Comparison of ENCODE assay signal across 23 mouse cellular contexts in genomic region chr11:61355351-61355750, GRCm38 (mm10). TPM values are rescaled to one million over a fixed set of nuclear protein-coding genes. Genes with fewer than 3 reads are reported as not detected.
DNase-seq lines count a peak whose midpoint lies in the region; ATAC-seq and TF ChIP-seq lines count a peak whose summit lies in the region.
"Had no signal": no experiment of that assay in that cellular context is flagged by ENCODE, and none has a peak within 500 bp of the region (broad histone marks: within the 10 kb centered on the region; RNA-seq: fewer than 3 reads in every experiment).

No protein-coding gene starts in this region.

- no peak for TF ChIP-seq CTCF in kidney, adult 2 months (conservative IDR thresholded peaks at IDR 0.05; ENCODE audit: insufficient read depth, insufficient read length, low read depth, low read length)
- no peak for TF ChIP-seq CTCF in liver, postnatal 0 days (IDR thresholded peaks at IDR 0.05; ENCODE audit: low read depth)

- TF ChIP-seq POLR2A in kidney, adult 2 months (IDR thresholded peaks at IDR 0.05; ENCODE audit: low read depth, low read length): no peak

- H3K4me1 ChIP-seq in kidney, adult 2 months (ENCODE audit: control insufficient read depth, insufficient read depth, low read length): peaks cover 40% of the 10 kb centered on the region; the same call in 1 of the 2 replicates
- H3K4me1 ChIP-seq in liver, postnatal 0 days (ENCODE audit: insufficient read depth): peaks cover 8% of the 10 kb centered on the region
- no peaks in the 10 kb centered on the region for H3K4me1 ChIP-seq in liver, embryonic 11.5 days (replicated peaks; ENCODE audit: control insufficient read depth, insufficient read depth, low read length)
- H3K4me1 ChIP-seq: forebrain, embryonic 13.5 days; hindbrain, embryonic 12.5 days; hindbrain, embryonic 15.5 days had no signal

- H3K27me3 ChIP-seq in kidney, adult 2 months (replicated peaks; ENCODE audit: control insufficient read depth, insufficient read depth, low read length): no peaks in the 10 kb centered on the region
- no peaks in the 10 kb centered on the region for H3K27me3 ChIP-seq in liver, postnatal 0 days (ENCODE audit: insufficient read depth, low read length)
- H3K27me3 ChIP-seq in liver, embryonic 11.5 days (replicated peaks; ENCODE audit: control insufficient read depth, insufficient read depth, low read length): no peaks in the 10 kb centered on the region
- H3K27me3 ChIP-seq: forebrain, embryonic 13.5 days; hindbrain, embryonic 12.5 days; hindbrain, embryonic 15.5 days had no signal

- H3K4me2 ChIP-seq in liver, postnatal 0 days (ENCODE audit: low read depth, low read length): no peak overlapping the region
- no peak overlapping the region for H3K4me2 ChIP-seq in liver, embryonic 11.5 days
- H3K4me2 ChIP-seq: forebrain, embryonic 13.5 days; heart, embryonic 11.5 days; hindbrain, embryonic 12.5 days; hindbrain, embryonic 15.5 days had no signal

- no peak for TF ChIP-seq EP300 in liver, postnatal 0 days (IDR thresholded peaks at IDR 0.05; ENCODE audit: low read depth)

- no peak for ATAC-seq in liver, postnatal 0 days
- no peak for ATAC-seq in liver, embryonic 11.5 days (replicated peaks; ENCODE audit: low FRiP score)
- ATAC-seq: activated CD4-positive, CD25-positive, alpha-beta regulatory T cell, adult 4 months; CD4-positive, CD25-positive, alpha-beta regulatory T cell, adult 4 months; forebrain, embryonic 13.5 days; forebrain, postnatal 0 days had no signal

- H3K36me3 ChIP-seq in kidney, adult 2 months (ENCODE audit: control insufficient read depth, insufficient read depth, low read length): no peaks in the 10 kb centered on the region; the same call in 1 of the 2 replicates
- H3K36me3 ChIP-seq in liver, postnatal 0 days (replicated peaks; ENCODE audit: insufficient read depth, low read length): no peaks in the 10 kb centered on the region
- H3K36me3 ChIP-seq in liver, embryonic 11.5 days (ENCODE audit: control insufficient read depth, insufficient read depth, low read length): no peaks in the 10 kb centered on the region
- H3K36me3 ChIP-seq: forebrain, embryonic 10.5 days; hindbrain, embryonic 12.5 days; hindbrain, embryonic 15.5 days had no signal

- WGBS in kidney, adult 2 months: 73% methylated on average over 5 of the region's 5 CpGs
- WGBS in liver, postnatal 0 days (ENCODE audit: insufficient replicate concordance): 77% methylated on average over 5 of the region's 5 CpGs
- 84% methylated on average over 5 of the region's 5 CpGs for WGBS in liver, embryonic 11.5 days

- H3K4me3 ChIP-seq in kidney, adult 2 months (ENCODE audit: insufficient read depth, low read depth, low read length): no peak overlapping the region
- H3K4me3 ChIP-seq in liver, postnatal 0 days (ENCODE audit: low read depth, low read length): no peak overlapping the region
- no peak overlapping the region for H3K4me3 ChIP-seq in liver, embryonic 11.5 days (ENCODE audit: low read depth, low read length)
- H3K4me3 ChIP-seq: forebrain, embryonic 10.5 days; forebrain, embryonic 13.5 days; gastrocnemius, adult 2 months; hindbrain, embryonic 12.5 days; hindbrain, embryonic 15.5 days had no signal

- H3K9me3 ChIP-seq in liver, postnatal 0 days (ENCODE audit: low read length): no peaks in the 10 kb centered on the region
- no peaks in the 10 kb centered on the region for H3K9me3 ChIP-seq in liver, embryonic 11.5 days (ENCODE audit: control insufficient read depth, low read length)
- H3K9me3 ChIP-seq: forebrain, embryonic 10.5 days; forebrain, embryonic 13.5 days; hindbrain, embryonic 12.5 days; hindbrain, embryonic 15.5 days had no signal

- H3K27ac ChIP-seq in kidney, adult 2 months (ENCODE audit: insufficient read depth, low read depth, low read length): peak overlapping the region; percentile 36
- peak overlapping the region; percentile 49; the same call in 1 of the 2 replicates for H3K27ac ChIP-seq in liver, postnatal 0 days (ENCODE audit: low read depth)
- no peak overlapping the region for H3K27ac ChIP-seq in liver, embryonic 11.5 days (ENCODE audit: low read depth, low read length)
- H3K27ac ChIP-seq: forebrain, embryonic 10.5 days; forebrain, embryonic 13.5 days; gastrocnemius, adult 2 months; hindbrain, embryonic 12.5 days; hindbrain, embryonic 15.5 days had no signal

- no peak overlapping the region for H3K9ac ChIP-seq in liver, postnatal 0 days (replicated peaks)
- H3K9ac ChIP-seq in liver, embryonic 11.5 days (ENCODE audit: low read depth, low read length): no peak overlapping the region
- H3K9ac ChIP-seq: forebrain, embryonic 13.5 days; forebrain, postnatal 0 days; hindbrain, embryonic 12.5 days; hindbrain, embryonic 15.5 days had no signal

- DNase-seq in kidney, adult 2 months: no peak
- DNase-seq in kidney, adult 11 months: no peak
- DNase-seq in liver, postnatal 0 days: no peak
- DNase-seq in liver, embryonic 11.5 days (ENCODE audit: low spot score): no peak
- DNase-seq in retina, embryonic 14.5 days (ENCODE audit: low spot score): peak; percentile 63
- no peak for DNase-seq in thymus, postnatal 25 days
- DNase-seq: adrenal gland, postnatal 10 days; cerebellum, adult 11 months; cerebellum, adult 2 months; cerebellum, adult 9-11 months; forebrain, postnatal 0 days; gastrocnemius, adult 2 months; gastrocnemius, postnatal 14 days; heart, adult 11 months had no signal

RNA-seq across cellular contexts. Expression of gene Slc47a2, which starts 12.7 kb away (rescaled TPM):
- 0.11 and 1.5 TPM in 2 replicates for polyA plus RNA-seq in kidney, adult 2 months (2012; rRNA removed)
- not detected in 2 replicates for polyA plus RNA-seq in liver, postnatal 0 days (2015; fragmentation: Nextera tagmentation; extraction: Ambion mirVana)
- polyA plus RNA-seq in liver, embryonic 11.5 days (2014; fragmentation: Nextera tagmentation; extraction: Ambion mirVana): 0.07 TPM in 1 of 2 replicates, not detected in the other
- polyA plus RNA-seq: activated CD4-positive, CD25-positive, alpha-beta regulatory T cell, adult 4 months; C2C12; CD4-positive, CD25-positive, alpha-beta regulatory T cell, adult 4 months; embryonic facial prominence, embryonic 11.5 days; forebrain, embryonic 10.5 days; forebrain, embryonic 13.5 days; forebrain, postnatal 0 days; hindbrain, embryonic 12.5 days; hindbrain, embryonic 15.5 days had no signal

RNA-seq across cellular contexts. Expression of gene Slc47a1, which starts 22.8 kb away (rescaled TPM):
- polyA plus RNA-seq in kidney, adult 2 months (2012; rRNA removed): 395 and 444 TPM in 2 replicates
- 27.5 and 30.2 TPM in 2 replicates for polyA plus RNA-seq in liver, postnatal 0 days (2015; fragmentation: Nextera tagmentation; extraction: Ambion mirVana)
- polyA plus RNA-seq in liver, embryonic 11.5 days (2014; fragmentation: Nextera tagmentation; extraction: Ambion mirVana): 1.4 TPM in 2 replicates
- polyA plus RNA-seq: activated CD4-positive, CD25-positive, alpha-beta regulatory T cell, adult 4 months; CD4-positive, CD25-positive, alpha-beta regulatory T cell, adult 4 months; forebrain, embryonic 13.5 days had no signal

Comparison
In these comparisons a context has a peak if more than half of its experiments do, and no peak if none do; other contexts are left out.
1. RNA of gene Slc47a1, which starts 22.8 kb away (polyA plus RNA-seq): 395 to 444 TPM in kidney, adult 2 months and 27.5 to 30.2 TPM in liver, postnatal 0 days; 1.4 TPM in liver, embryonic 11.5 days; every median in the first group is over 10 times any median in the second.